Mouse (Mus musculus) MEL (cell line): Measurements from ENCODE around the gene E330017A01Rik. TPM values are rescaled to one million over a fixed set of nuclear protein-coding genes. Genes with fewer than 3 reads are reported as not detected.

Experiments used
- DNase-seq: peaks from one replicate; pipeline ENCODE4 v3.0.0; 2011; ENCODE audit warnings: low read depth, low spot score
- H3K27ac ChIP-seq: 2 replicates; pipeline ENCODE4 v1.5.1; 2012; ENCODE audit warnings: low read depth, mild to moderate bottlenecking, control low read depth, low read length, moderate library complexity; ENCODE audit not compliant: control insufficient read depth
- H3K27me3 ChIP-seq, 2 experiments: fragments of 150-350 bp in 1 of 2; sonication (generic) in 1 of 2; 2 replicates each; pipeline ENCODE4 v1.6.1; 2012; ENCODE audit warnings: low read length in 2 of 2, mild to moderate bottlenecking in 2 of 2, improper control_type of control experiment in 1 of 2, moderate library complexity in 1 of 2; ENCODE audit not compliant: insufficient read depth in 2 of 2, control insufficient read depth in 1 of 2
- H3K36me3 ChIP-seq, 2 experiments: 2 replicates each; pipeline ENCODE4 v1.6.1; 2012 to 2014; ENCODE audit warnings: low read length in 2 of 2, improper control_type of control experiment in 1 of 2, inconsistent platforms in 1 of 2, mild to moderate bottlenecking in 1 of 2; ENCODE audit not compliant: insufficient read depth in 2 of 2, control insufficient read depth in 1 of 2
- H3K4me1 ChIP-seq, 2 experiments: fragments of 150-350 bp in 1 of 2; sonication (generic) in 1 of 2; 2 replicates each; pipeline ENCODE4 v1.6.1; 2012; ENCODE audit warnings: low read length in 2 of 2, improper control_type of control experiment in 1 of 2, mild to moderate bottlenecking in 1 of 2; ENCODE audit not compliant: insufficient read depth in 2 of 2, control insufficient read depth in 1 of 2
- H3K4me3 ChIP-seq, 2 experiments: fragments of 150-350 bp in 1 of 2; sonication (generic) in 1 of 2; 2 replicates each; pipeline ENCODE4 v1.5.1; 2012; ENCODE audit warnings: low read depth in 2 of 2, low read length in 2 of 2, mild to moderate bottlenecking in 2 of 2, moderate library complexity in 2 of 2, control low read depth in 1 of 2, improper control_type of control experiment in 1 of 2; ENCODE audit not compliant: control insufficient read depth in 1 of 2, insufficient read depth in 1 of 2
- H3K79me2 ChIP-seq: 2 replicates; pipeline ENCODE4 v1.6.1; 2012; ENCODE audit warnings: mild to moderate bottlenecking, low read length, moderate library complexity; ENCODE audit not compliant: control insufficient read depth, poor library complexity, insufficient read depth
- H3K9ac ChIP-seq: 2 replicates; pipeline ENCODE4 v1.6.1; 2012; ENCODE audit warnings: low read depth, mild to moderate bottlenecking, control low read depth, low read length, moderate library complexity; ENCODE audit not compliant: control insufficient read depth, poor library complexity, severe bottlenecking
- H3K9me3 ChIP-seq: fragments of 150-350 bp; sonication (generic); replicated peaks from 2 replicates; pipeline ENCODE4 v1.6.1; 2012; ENCODE audit warnings: mild to moderate bottlenecking, low read length, improper control_type of control experiment, moderate library complexity; ENCODE audit not compliant: insufficient read depth
- CTCF ChIP-seq, 3 experiments: IDR thresholded peaks in 2 of 3; conservative IDR thresholded peaks in 1 of 3; 2 replicates each; pipeline ENCODE4 v1.5.1; 2011 to 2012; ENCODE audit warnings: low read length in 3 of 3, low read depth in 2 of 3, mild to moderate bottlenecking in 2 of 3, improper control_type of control experiment in 1 of 3, inconsistent platforms in 1 of 3, mixed read lengths in 1 of 3, moderate library complexity in 1 of 3; ENCODE audit not compliant: control insufficient read depth in 1 of 3, insufficient read depth in 1 of 3, poor library complexity in 1 of 3, severe bottlenecking in 1 of 3
- GABPA ChIP-seq: IDR thresholded peaks from 2 replicates; pipeline ENCODE4 v1.6.1; 2012; ENCODE audit warnings: low read depth, mild to moderate bottlenecking, inconsistent platforms, low read length, improper control_type of control experiment, moderate library complexity
- HCFC1 ChIP-seq: IDR thresholded peaks from 2 replicates; pipeline ENCODE4 v1.6.1; 2012; ENCODE audit warnings: low read depth, mild to moderate bottlenecking, inconsistent platforms, low read length, improper control_type of control experiment, moderate library complexity
- KAT2A ChIP-seq: conservative IDR thresholded peaks from 2 replicates; pipeline ENCODE4 v1.6.1; 2012; ENCODE audit warnings: low read depth, low read length, improper control_type of control experiment, inconsistent platforms
- MAFK ChIP-seq: IDR thresholded peaks from 2 replicates; pipeline ENCODE4 v1.6.1; 2011; ENCODE audit warnings: low read depth, mild to moderate bottlenecking, low read length, improper control_type of control experiment, borderline replicate concordance
- MAX ChIP-seq: IDR thresholded peaks from 2 replicates; pipeline ENCODE4 v1.6.1; 2011; ENCODE audit warnings: low read length, improper control_type of control experiment
- MAZ ChIP-seq: IDR thresholded peaks from 2 replicates; pipeline ENCODE4 v1.6.1; 2012; ENCODE audit warnings: low read depth, mild to moderate bottlenecking, inconsistent platforms, low read length, improper control_type of control experiment
- MEF2A ChIP-seq: IDR thresholded peaks from 2 replicates; pipeline ENCODE4 v1.6.1; 2014; ENCODE audit warnings: low read depth, mild to moderate bottlenecking, inconsistent platforms, low read length, improper control_type of control experiment; ENCODE audit not compliant: poor library complexity, insufficient replicate concordance, severe bottlenecking; ENCODE audit errors: extremely low read depth
- MYC ChIP-seq: IDR thresholded peaks from 2 replicates; pipeline ENCODE4 v1.6.1; 2011; ENCODE audit warnings: low read depth, mild to moderate bottlenecking, low read length, improper control_type of control experiment, moderate library complexity
- NELFE ChIP-seq: IDR thresholded peaks from 2 replicates; pipeline ENCODE4 v1.6.1; 2011; ENCODE audit warnings: low read depth, low read length, improper control_type of control experiment
- POLR2A ChIP-seq, 2 experiments: IDR thresholded peaks; 2 replicates each; pipeline ENCODE4 v1.6.1; 2011 to 2012; ENCODE audit warnings: low read length in 2 of 2, mild to moderate bottlenecking in 2 of 2, control low read depth in 1 of 2, improper control_type of control experiment in 1 of 2, low read depth in 1 of 2, moderate library complexity in 1 of 2; ENCODE audit not compliant: control insufficient read depth in 1 of 2, insufficient read depth in 1 of 2, poor library complexity in 1 of 2
- RAD21 ChIP-seq: IDR thresholded peaks from 2 replicates; pipeline ENCODE4 v1.6.1; 2011; ENCODE audit warnings: mild to moderate bottlenecking, low read depth, low read length, improper control_type of control experiment
- SIN3A ChIP-seq: IDR thresholded peaks from 2 replicates; pipeline ENCODE4 v1.6.1; 2012; ENCODE audit warnings: low read length, improper control_type of control experiment, inconsistent platforms
- TBP ChIP-seq: IDR thresholded peaks from 2 replicates; pipeline ENCODE4 v1.8.0; 2011; ENCODE audit warnings: low read depth, low read length, improper control_type of control experiment
- TCF12 ChIP-seq: IDR thresholded peaks from 2 replicates; pipeline ENCODE4 v1.6.1; 2014; ENCODE audit warnings: low read depth, mild to moderate bottlenecking, inconsistent platforms, low read length, improper control_type of control experiment, moderate library complexity
- USF1 ChIP-seq: IDR thresholded peaks from 2 replicates; pipeline ENCODE4 v1.6.1; 2014; ENCODE audit warnings: low read depth, mild to moderate bottlenecking, inconsistent platforms, low read length, improper control_type of control experiment, moderate library complexity
- USF2 ChIP-seq, 2 experiments: IDR thresholded peaks; 2 replicates each; pipeline ENCODE4 v1.6.1; 2011 to 2012; ENCODE audit warnings: improper control_type of control experiment in 2 of 2, low read length in 2 of 2, borderline replicate concordance in 1 of 2, inconsistent platforms in 1 of 2, low read depth in 1 of 2, mild to moderate bottlenecking in 1 of 2; ENCODE audit not compliant: insufficient read depth in 1 of 2
- ZKSCAN1 ChIP-seq: IDR thresholded peaks from 2 replicates; pipeline ENCODE4 v1.6.1; 2012; ENCODE audit warnings: low read depth, mild to moderate bottlenecking, inconsistent platforms, low read length, improper control_type of control experiment, moderate library complexity
- ZNF384 ChIP-seq: IDR thresholded peaks from 2 replicates; pipeline ENCODE4 v1.6.1; 2012; ENCODE audit warnings: low read depth, mild to moderate bottlenecking, inconsistent platforms, low read length, improper control_type of control experiment
- polyA plus RNA-seq, 2 experiments: library from polyadenylated mRNA; stranded (reverse) in 1 of 2; unstranded in 1 of 2; fragments of >175 nt in 1 of 2; fragments of >200 nt in 1 of 2; gene quantifications; 2 replicates each; pipeline versions ENCODE4 v1.2.1 to v1.2.4; 2012; ENCODE audit warnings: low replicate concordance in 2 of 2, low read depth in 1 of 2; ENCODE audit not compliant: insufficient read length in 2 of 2, insufficient read depth in 1 of 2, missing spikeins in 1 of 2
- total RNA-seq: library from RNA; depleted of rRNA; stranded (reverse); fragments of 300-350 nt; gene quantifications from 2 replicates; pipeline ENCODE4 v1.2.3, GENCODE M21; 2012

E330017A01Rik gene
- total and polyA plus RNA-seq, 3 experiments: 4.3 to 8.2 TPM; not detected in 1

- no peaks in the 10 kb centered on the region for H3K36me3 ChIP-seq
- no peak within 1 kb of the TSS for H3K9ac ChIP-seq
- no peaks in the 10 kb centered on the region for H3K79me2 ChIP-seq
- no peak for DNase-seq
- no peak within 1 kb of the TSS for H3K4me3 ChIP-seq
- H3K27me3 ChIP-seq: no peaks in the 10 kb centered on the region
- H3K27ac ChIP-seq: no peak within 1 kb of the TSS
- TF ChIP-seq POLR2A (IDR thresholded peaks at IDR 0.05; ENCODE audit: control insufficient read depth in 1 of 2, insufficient read depth in 1 of 2, low read depth in 1 of 2, low read length in 2 of 2, poor library complexity in 1 of 2) (no peak), USF2 (IDR thresholded peaks at IDR 0.05; ENCODE audit: borderline replicate concordance in 1 of 2, insufficient read depth in 1 of 2, low read depth in 1 of 2, low read length in 2 of 2) (no peak), MAX (no peak)
- TF ChIP-seq, all 39 proteins: peak for 0
- Histone ChIP-seq H3K4me1 (0 out of 4 replicates have a peak, but pooled peaks cover 0 to 6% of the 10 kb centered on the region in 2 experiments), H3K9me3 (no peaks in the 10 kb centered on the region)
These were observed 21.7 kb downstream of the E330017A01Rik start, which contains the start of gene Gm813 for GRCm38 (mm10) chr16:58616878-58617277. Gene Gm813, minus strand, starts transcription at chr16:58616978.

- no peak overlapping the region for H3K9ac ChIP-seq
- no peak overlapping the region for H3K27ac ChIP-seq
- TF ChIP-seq HCFC1 (no peak), ZKSCAN1 (no peak), TCF12 (no peak), NELFE (no peak), MAZ (no peak), MEF2A (no peak), CTCF (IDR thresholded peaks at IDR 0.05 in 2 of 3, conservative IDR thresholded peaks at IDR 0.05 in 1 of 3; ENCODE audit: control insufficient read depth in 1 of 3, insufficient read depth in 1 of 3, low read depth in 2 of 3, low read length in 3 of 3, poor library complexity in 1 of 3, severe bottlenecking in 1 of 3) (no peak), POLR2A (IDR thresholded peaks at IDR 0.05; ENCODE audit: control insufficient read depth in 1 of 2, insufficient read depth in 1 of 2, low read depth in 1 of 2, low read length in 2 of 2, poor library complexity in 1 of 2) (no peak), GABPA (no peak), MYC (no peak), KAT2A (no peak), MAFK (no peak), RAD21 (no peak), MAX (no peak), SIN3A (no peak), USF1 (no peak), TBP (no peak), ZNF384 (no peak)
- H3K27me3 ChIP-seq: no peaks in the 10 kb centered on the region
- DNase-seq: peak; percentile 54
- H3K79me2 ChIP-seq: no peaks in the 10 kb centered on the region
- no peaks in the 10 kb centered on the region for H3K9me3 ChIP-seq
- no peaks in the 10 kb centered on the region for H3K36me3 ChIP-seq
- H3K4me3 ChIP-seq: no peak overlapping the region
- H3K4me1 ChIP-seq: 0 out of 4 replicates have a peak, but pooled peaks cover 0 to 6% of the 10 kb centered on the region in 2 experiments
These were observed 25.6 kb downstream of the E330017A01Rik start for GRCm38 (mm10) chr16:58612969-58613368.
